Mouse (Mus musculus): ENCODE data around the gene Smug1.

DNA sequence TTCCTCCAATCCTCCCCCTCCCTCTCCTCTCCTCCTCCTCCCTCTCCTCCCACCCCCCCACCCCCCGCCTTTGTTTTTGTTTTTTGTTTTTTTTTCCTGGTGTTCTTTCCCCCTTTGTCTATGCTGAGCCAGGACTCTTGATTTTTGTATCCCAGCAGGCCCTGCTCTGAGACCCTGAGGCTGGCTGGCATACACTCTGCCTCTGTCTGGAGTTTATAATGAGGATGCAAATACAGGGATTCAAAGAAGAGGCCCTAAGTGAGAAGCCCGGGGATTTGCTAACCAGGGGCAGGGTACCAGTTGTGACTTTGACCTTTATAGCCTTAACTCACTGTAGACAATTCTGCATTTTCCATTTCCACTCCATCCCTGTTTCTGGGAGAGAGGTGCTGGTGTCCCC, 60.7 kb downstream of the Smug1 start:
- TF ChIP-seq EP300 (IDR thresholded peaks at IDR 0.05; ENCODE audit: low read depth) (no peak), CTCF (IDR thresholded peaks at IDR 0.05; ENCODE audit: low read depth) (no peak)
